Mouse (Mus musculus) heart, embryonic 12.5 days (tissue): ENCODE measurements at regions not wholly inside any gene's neighbourhood (a gene's known extent, or its start where the extent isn't known, plus 50 kb on each side); places are given as distances from the start of the nearest gene placed in this dataset.
A peak's percentile ranks its signal among the peaks of the same experiment; 100 is the strongest.
"Not testable (repeated sequence)": the region's sequence is repeated elsewhere in the genome, so short reads cannot be mapped to it uniquely, and the experiment has no call there.

ENCODE experiments used
- ATAC-seq: fragments of 200-750 bp; cut with Nextera tagmentation; 2 replicates; pipeline ENCODE4 v1.8.0; 2017; ENCODE audit warnings: moderate TSS enrichment, moderate library complexity; ENCODE audit not compliant: insufficient number of reproducible peaks, low FRiP score
- H3K27ac ChIP-seq: fragments of 300-500 bp; sonication (generic); 2 replicates; pipeline ENCODE4 v1.5.1; 2016; ENCODE audit warnings: mild to moderate bottlenecking, moderate library complexity; ENCODE audit not compliant: poor library complexity, severe bottlenecking
- H3K27me3 ChIP-seq: fragments of 300-500 bp; sonication (generic); replicated peaks from 2 replicates; pipeline ENCODE4 v1.6.1; 2016; ENCODE audit warnings: mild to moderate bottlenecking, moderate library complexity
- H3K36me3 ChIP-seq: fragments of 300-500 bp; sonication (generic); 2 replicates; pipeline ENCODE4 v1.6.1; 2016; ENCODE audit warnings: mild to moderate bottlenecking, moderate library complexity
- H3K4me1 ChIP-seq: fragments of 300-500 bp; sonication (generic); replicated peaks from 2 replicates; pipeline ENCODE4 v1.6.1; 2016; ENCODE audit warnings: mild to moderate bottlenecking
- H3K4me2 ChIP-seq: fragments of 300-500 bp; sonication (generic); 2 replicates; pipeline ENCODE4 v1.6.1; 2016; ENCODE audit warnings: mild to moderate bottlenecking, moderate library complexity
- H3K4me3 ChIP-seq: fragments of 300-500 bp; sonication (generic); 2 replicates; pipeline ENCODE4 v1.5.1; 2016; ENCODE audit warnings: mild to moderate bottlenecking
- H3K9ac ChIP-seq: fragments of 300-500 bp; sonication (generic); 2 replicates; pipeline ENCODE4 v1.6.1; 2016; ENCODE audit warnings: mild to moderate bottlenecking, moderate library complexity
- H3K9me3 ChIP-seq: fragments of 300-500 bp; sonication (generic); replicated peaks from 2 replicates; pipeline ENCODE4 v1.6.1; 2016; ENCODE audit warnings: mild to moderate bottlenecking, moderate library complexity
- WGBS: fragments of 180-500 bp; shearing (Covaris S2); methylation state at CpG from one replicate; pipeline ENCODE4 v1.1.7; 2016; 5-methylcytosine and 5-hydroxymethylcytosine counted together

- Histone ChIP-seq H3K4me3 (no peak overlapping the region), H3K27ac (no peak overlapping the region), H3K9ac (no peak overlapping the region), H3K36me3 (no peaks in the 10 kb centered on the region), H3K4me2 (no peak overlapping the region), H3K4me1 (no peaks in the 10 kb centered on the region), H3K27me3 (no peaks in the 10 kb centered on the region), H3K9me3 (no peaks in the 10 kb centered on the region)
- 78% methylated on average over 3 of the region's 3 CpGs for WGBS
- no peak for ATAC-seq
Measured at GRCm38 (mm10) chr3:8265783-8266182, 1344.1 kb downstream of the Zfp704 start.

- Histone ChIP-seq H3K27ac (no peak overlapping the region), H3K27me3 (no peaks in the 10 kb centered on the region), H3K9ac (no peak overlapping the region), H3K4me1 (no peaks in the 10 kb centered on the region), H3K36me3 (no peaks in the 10 kb centered on the region), H3K4me3 (no peak overlapping the region), H3K9me3 (no peaks in the 10 kb centered on the region), H3K4me2 (no peak overlapping the region)
- 79% methylated on average over 4 of the region's 4 CpGs for WGBS
- ATAC-seq, result no peak
Measured at GRCm38 (mm10) chr3:8264366-8265033, 1345.4 kb downstream of the Zfp704 start.

- Histone ChIP-seq H3K4me2 (no peak overlapping the region), H3K4me3 (no peak overlapping the region), H3K9me3 (no peaks in the 10 kb centered on the region), H3K4me1 (no peaks in the 10 kb centered on the region), H3K27ac (no peak overlapping the region), H3K36me3 (no peaks in the 10 kb centered on the region), H3K27me3 (no peaks in the 10 kb centered on the region), H3K9ac (no peak overlapping the region)
- no peak for ATAC-seq
Measured at GRCm38 (mm10) chr3:8257293-8257692, 1352.6 kb downstream of the Zfp704 start.

GRCm38 (mm10) chr3:8252311-8252710, 1357.6 kb downstream of the Zfp704 start:
- 71% methylated on average over 2 of the region's 2 CpGs for WGBS
- H3K27ac ChIP-seq, result no peak overlapping the region
- ATAC-seq, result no peak

GRCm38 (mm10) chr3:8248911-8249310, 1361.0 kb downstream of the Zfp704 start:
- Histone ChIP-seq H3K4me2 (no peak overlapping the region), H3K27me3 (no peaks in the 10 kb centered on the region), H3K36me3 (no peaks in the 10 kb centered on the region), H3K9me3 (no peaks in the 10 kb centered on the region), H3K4me1 (no peaks in the 10 kb centered on the region), H3K27ac (no peak overlapping the region), H3K9ac (no peak overlapping the region), H3K4me3 (no peak overlapping the region)
- WGBS, result 63% methylated on average over 1 of the region's 1 CpGs
- no peak for ATAC-seq

More at GRCm38 (mm10) chr3:8252311-8252710, 1357.6 kb downstream of the Zfp704 start:
- Histone ChIP-seq H3K27me3 (no peaks in the 10 kb centered on the region), H3K9me3 (no peaks in the 10 kb centered on the region), H3K4me1 (no peaks in the 10 kb centered on the region), H3K4me2 (no peak overlapping the region), H3K9ac (no peak overlapping the region), H3K36me3 (no peaks in the 10 kb centered on the region), H3K4me3 (no peak overlapping the region)

- 25% methylated on average over 1 of the region's 1 CpGs for WGBS
- H3K36me3 ChIP-seq, H3K9me3 ChIP-seq, H3K9ac ChIP-seq, H3K4me2 ChIP-seq, H3K27me3 ChIP-seq, ATAC-seq, H3K27ac ChIP-seq, H3K4me3 ChIP-seq, H3K4me1 ChIP-seq: not testable (repeated sequence)
Measured at GRCm38 (mm10) chr3:8245822-8246221, 1364.1 kb downstream of the Zfp704 start.

GRCm38 (mm10) chr3:8245195-8245789, 1364.6 kb downstream of the Zfp704 start:
- H3K4me3 ChIP-seq, H3K27me3 ChIP-seq, ATAC-seq, H3K9ac ChIP-seq, H3K36me3 ChIP-seq, H3K9me3 ChIP-seq, H3K27ac ChIP-seq, H3K4me1 ChIP-seq, H3K4me2 ChIP-seq: not testable (repeated sequence)
- 68% methylated on average over 2 of the region's 2 CpGs for WGBS

- 82% methylated on average over 4 of the region's 4 CpGs for WGBS
- H3K9ac ChIP-seq, H3K27me3 ChIP-seq, H3K9me3 ChIP-seq, H3K27ac ChIP-seq, H3K4me1 ChIP-seq, ATAC-seq, H3K4me3 ChIP-seq, H3K4me2 ChIP-seq, H3K36me3 ChIP-seq: not testable (repeated sequence)
Measured at GRCm38 (mm10) chr3:8244526-8245194, 1365.2 kb downstream of the Zfp704 start.

- H3K4me1 ChIP-seq, result no peaks in the 10 kb centered on the region
- H3K9me3 ChIP-seq, result no peaks in the 10 kb centered on the region
- H3K27me3 ChIP-seq, result no peaks in the 10 kb centered on the region
- no peak overlapping the region for H3K4me3 ChIP-seq
- no peak overlapping the region for H3K9ac ChIP-seq
- ATAC-seq, result peak; percentile 89
- no peak overlapping the region for H3K4me2 ChIP-seq
- H3K36me3 ChIP-seq, result no peaks in the 10 kb centered on the region
- no peak overlapping the region for H3K27ac ChIP-seq
- WGBS, result 57% methylated on average over 6 of the region's 6 CpGs
Measured at GRCm38 (mm10) chr3:8206623-8207404, 1403.1 kb downstream of the Zfp704 start.

GRCm38 (mm10) chr3:8163030-8163429, 1446.9 kb downstream of the Zfp704 start:
- H3K4me3 ChIP-seq, result no peak overlapping the region
- 65% methylated on average over 4 of the region's 4 CpGs for WGBS

More at GRCm38 (mm10) chr3:8163030-8163429, 1446.9 kb downstream of the Zfp704 start:
- Histone ChIP-seq H3K9ac (no peak overlapping the region), H3K36me3 (no peaks in the 10 kb centered on the region), H3K4me2 (no peak overlapping the region), H3K9me3 (no peaks in the 10 kb centered on the region), H3K27ac (no peak overlapping the region), H3K27me3 (no peaks in the 10 kb centered on the region), H3K4me1 (peaks cover 9% of the 10 kb centered on the region; the same call in 1 of the 2 replicates)
- ATAC-seq, result no peak
